Mouse (Mus musculus): ENCODE results near the gene Zdhhc19. TPM values are rescaled to one million over a fixed set of nuclear protein-coding genes. Genes with fewer than 3 reads are reported as not detected.
"Not testable (repeated sequence)": the region's sequence is repeated elsewhere in the genome, so short reads cannot be mapped to it uniquely, and the experiment has no call there.

Zdhhc19 gene
- polyA plus RNA-seq, 1 experiment from 2014 or later = not detected

- no peak; the same call in 1 of the 2 replicates for ATAC-seq (ENCODE audit: extremely low read depth, insufficient number of reproducible peaks, low FRiP score, low TSS enrichment)
These were observed 8.6 kb upstream of the Zdhhc19 start, which contains the start of gene Slc51a for GRCm38 (mm10) chr16:32487234-32488111. Slc51a (minus strand) TSS chr16:32487879.

GRCm38 (mm10) chr16:32488939-32489338, 7.1 kb upstream of the Zdhhc19 start:
- ATAC-seq (ENCODE audit: extremely low read depth, insufficient number of reproducible peaks, low FRiP score, low TSS enrichment) = no peak
- no peaks in the 10 kb centered on the region for H3K9me3 ChIP-seq
- no peak overlapping the region for H3K27ac ChIP-seq (replicated peaks)
- no peak overlapping the region for H3K4me2 ChIP-seq
- no peak overlapping the region for H3K9ac ChIP-seq
- H3K36me3 ChIP-seq = no peaks in the 10 kb centered on the region
- peaks cover 36% of the 10 kb centered on the region for H3K4me1 ChIP-seq
- 89% methylated on average over 3 of the region's 3 CpGs for WGBS
- peaks cover 5% of the 10 kb centered on the region for H3K27me3 ChIP-seq (replicated peaks)
- H3K4me3 ChIP-seq = no peak overlapping the region

More at GRCm38 (mm10) chr16:32487234-32488111, 8.6 kb upstream of the Zdhhc19 start, which contains the start of gene Slc51a:
- Histone ChIP-seq H3K9ac (no peak within 1 kb of the TSS), H3K4me1 (peaks cover 37% of the 10 kb centered on the region), H3K9me3 (no peaks in the 10 kb centered on the region), H3K27me3 (replicated peaks) (peaks cover 15% of the 10 kb centered on the region), H3K4me2 (peak within 1 kb of the TSS; percentile 51), H3K27ac (replicated peaks) (peak within 1 kb of the TSS; percentile 78), H3K36me3 (no peaks in the 10 kb centered on the region), H3K4me3 (no peak within 1 kb of the TSS)
- WGBS = 23% methylated on average over 15 of the region's 15 CpGs

DNA sequence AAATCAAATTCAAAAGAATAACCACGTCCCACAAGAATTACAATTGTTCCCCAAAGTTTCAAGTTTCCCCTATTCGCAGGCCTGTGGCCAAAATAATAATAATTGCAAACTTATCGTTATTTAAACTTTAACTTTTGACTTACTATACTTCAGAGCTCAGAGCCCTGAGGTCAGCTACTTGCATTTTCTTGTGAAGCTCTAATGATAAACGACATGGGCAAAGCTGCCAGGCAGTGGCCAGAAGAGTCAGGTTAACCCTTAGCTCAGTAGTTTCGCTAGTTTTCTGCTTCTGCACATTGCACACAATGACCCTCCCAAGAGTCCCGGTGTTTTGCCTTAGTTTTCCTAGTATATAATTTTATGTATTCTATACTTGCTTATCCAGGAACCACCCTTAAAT, 1.7 kb upstream of the Zdhhc19 start:
- not testable (repeated sequence) for ATAC-seq (ENCODE audit: extremely low read depth, insufficient number of reproducible peaks, low FRiP score, low TSS enrichment); H3K36me3 ChIP-seq; H3K4me2 ChIP-seq; H3K4me3 ChIP-seq; H3K9ac ChIP-seq; H3K9me3 ChIP-seq; H3K4me1 ChIP-seq; H3K27ac ChIP-seq (replicated peaks)
- 66% methylated on average over 6 of the region's 6 CpGs for WGBS
- peaks cover 16% of the 10 kb centered on the region for H3K27me3 ChIP-seq (replicated peaks)

GRCm38 (mm10) chr16:32498996-32499395, 2.9 kb downstream of the Zdhhc19 start:
- no peak for ATAC-seq (ENCODE audit: extremely low read depth, insufficient number of reproducible peaks, low FRiP score, low TSS enrichment)
- H3K9me3 ChIP-seq = no peaks in the 10 kb centered on the region
- no peaks in the 10 kb centered on the region for H3K36me3 ChIP-seq
- 55% methylated on average over 13 of the region's 13 CpGs for WGBS
- H3K4me1 ChIP-seq = peaks cover 4% of the 10 kb centered on the region; the same call in 1 of the 2 replicates
- no peak overlapping the region for H3K9ac ChIP-seq
- H3K4me3 ChIP-seq = no peak overlapping the region
- peaks cover 49% of the 10 kb centered on the region for H3K27me3 ChIP-seq (replicated peaks)
- no peak overlapping the region for H3K27ac ChIP-seq (replicated peaks)
- peak overlapping the region; percentile 75; the same call in 1 of the 2 replicates for H3K4me2 ChIP-seq

DNA sequence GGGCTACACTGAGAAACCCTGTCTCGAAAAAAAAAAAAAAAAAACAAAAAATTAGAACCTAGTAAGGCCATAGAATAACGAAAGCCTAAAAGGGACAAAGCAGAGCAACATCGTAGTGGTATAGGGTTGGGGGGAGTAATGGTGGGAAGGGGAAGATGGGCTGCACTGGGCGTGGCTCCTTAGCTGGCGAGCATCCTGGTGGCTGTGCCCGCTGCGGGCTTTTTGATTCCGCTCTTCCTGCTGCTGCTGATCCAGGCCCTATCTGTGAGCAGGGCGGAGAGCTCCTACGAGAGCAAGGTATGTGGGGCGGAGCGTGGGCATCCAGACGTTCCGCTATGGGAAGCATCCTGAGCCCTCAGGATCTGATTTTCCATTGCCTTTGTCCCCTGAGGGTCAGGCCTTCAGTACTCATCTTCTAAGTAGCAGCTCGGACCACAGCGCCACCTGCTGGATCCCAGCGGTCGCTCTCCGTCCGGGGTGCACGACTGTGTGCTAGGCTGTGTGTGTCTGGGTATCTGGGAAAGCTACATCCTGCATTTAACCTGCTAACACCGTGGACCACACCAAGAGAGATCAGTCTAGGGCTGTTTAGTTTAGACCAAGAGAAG, 3.5 kb downstream of the Zdhhc19 start:
- 8% methylated on average over 22 of the region's 22 CpGs for WGBS
- H3K27ac ChIP-seq (replicated peaks) = no peak overlapping the region
- peak overlapping the region; percentile 80 for H3K9ac ChIP-seq
- H3K4me1 ChIP-seq = peaks cover 4% of the 10 kb centered on the region; the same call in 1 of the 2 replicates
- peak overlapping the region; percentile 47 for H3K4me3 ChIP-seq
- H3K27me3 ChIP-seq (replicated peaks) = peaks cover 53% of the 10 kb centered on the region
- no peaks in the 10 kb centered on the region for H3K36me3 ChIP-seq
- ATAC-seq (ENCODE audit: extremely low read depth, insufficient number of reproducible peaks, low FRiP score, low TSS enrichment) = peak; percentile 74
- peak overlapping the region; percentile 75 for H3K4me2 ChIP-seq
- no peaks in the 10 kb centered on the region for H3K9me3 ChIP-seq

- H3K36me3 ChIP-seq = no peaks in the 10 kb centered on the region
- H3K4me1 ChIP-seq = peaks cover 4% of the 10 kb centered on the region; the same call in 1 of the 2 replicates
- H3K9me3 ChIP-seq = no peaks in the 10 kb centered on the region
- ATAC-seq (ENCODE audit: extremely low read depth, insufficient number of reproducible peaks, low FRiP score, low TSS enrichment) = no peak
- H3K4me2 ChIP-seq = no peak overlapping the region
- no peak overlapping the region for H3K4me3 ChIP-seq
- WGBS = 78% methylated on average over 7 of the region's 7 CpGs
- H3K27ac ChIP-seq (replicated peaks) = no peak overlapping the region
- no peak overlapping the region for H3K9ac ChIP-seq
- peaks cover 69% of the 10 kb centered on the region for H3K27me3 ChIP-seq (replicated peaks)
These were observed 5.4 kb downstream of the Zdhhc19 start for GRCm38 (mm10) chr16:32501459-32501858.

- Histone ChIP-seq H3K27me3 (replicated peaks) (peaks cover 66% of the 10 kb centered on the region), H3K9me3 (no peaks in the 10 kb centered on the region), H3K4me2 (no peak overlapping the region), H3K4me1 (peaks cover 10% of the 10 kb centered on the region), H3K36me3 (no peaks in the 10 kb centered on the region), H3K4me3 (no peak overlapping the region), H3K9ac (no peak overlapping the region), H3K27ac (replicated peaks) (no peak overlapping the region)
- ATAC-seq (ENCODE audit: extremely low read depth, insufficient number of reproducible peaks, low FRiP score, low TSS enrichment) = no peak
- WGBS = 85% methylated on average over 12 of the region's 12 CpGs
These were observed 6.7 kb downstream of the Zdhhc19 start for GRCm38 (mm10) chr16:32502621-32503335.

DNA sequence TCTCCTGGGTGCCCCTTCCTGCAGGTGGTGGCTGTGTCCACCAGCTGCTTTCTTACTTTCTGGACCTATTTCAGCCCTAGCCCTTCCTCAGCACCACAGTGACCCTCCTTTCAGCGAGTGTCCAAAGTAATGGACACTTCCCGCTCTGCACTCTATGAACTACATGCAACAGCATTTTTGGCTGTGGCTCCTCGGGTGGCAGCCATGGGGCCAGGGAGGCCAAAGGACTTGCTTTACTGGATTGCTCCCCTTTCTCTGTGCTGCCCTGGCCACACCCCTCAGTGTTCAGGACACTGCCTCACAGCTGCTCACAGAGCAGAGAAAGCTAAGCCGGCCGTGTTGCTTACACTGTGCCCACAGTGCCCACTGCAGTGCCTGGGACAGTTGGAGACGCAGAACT, 7.6 kb downstream of the Zdhhc19 start:
- no peak overlapping the region for H3K27ac ChIP-seq (replicated peaks)
- ATAC-seq (ENCODE audit: extremely low read depth, insufficient number of reproducible peaks, low FRiP score, low TSS enrichment) = no peak
- no peak overlapping the region for H3K4me2 ChIP-seq
- no peaks in the 10 kb centered on the region for H3K36me3 ChIP-seq
- H3K4me1 ChIP-seq = peaks cover 19% of the 10 kb centered on the region
- H3K9ac ChIP-seq = no peak overlapping the region
- H3K4me3 ChIP-seq = no peak overlapping the region
- WGBS = 81% methylated on average over 6 of the region's 6 CpGs
- peaks cover 60% of the 10 kb centered on the region for H3K27me3 ChIP-seq (replicated peaks)
- H3K9me3 ChIP-seq = no peaks in the 10 kb centered on the region

- peaks cover 42% of the 10 kb centered on the region for H3K4me1 ChIP-seq
- no peaks in the 10 kb centered on the region for H3K9me3 ChIP-seq
- H3K27me3 ChIP-seq (replicated peaks) = peaks cover 44% of the 10 kb centered on the region
- no peaks in the 10 kb centered on the region for H3K36me3 ChIP-seq
- WGBS = 78% methylated on average over 8 of the region's 8 CpGs
- H3K4me2 ChIP-seq = no peak overlapping the region
- no peak overlapping the region for H3K9ac ChIP-seq
- no peak overlapping the region for H3K27ac ChIP-seq (replicated peaks)
- no peak for ATAC-seq (ENCODE audit: extremely low read depth, insufficient number of reproducible peaks, low FRiP score, low TSS enrichment)
- no peak overlapping the region for H3K4me3 ChIP-seq
These were observed 10.2 kb downstream of the Zdhhc19 start for GRCm38 (mm10) chr16:32506298-32506697.

- 73% methylated on average over 7 of the region's 7 CpGs for WGBS
- H3K9me3 ChIP-seq = no peaks in the 10 kb centered on the region
- H3K4me2 ChIP-seq = no peak overlapping the region
- no peak overlapping the region for H3K27ac ChIP-seq (replicated peaks)
- no peaks in the 10 kb centered on the region for H3K36me3 ChIP-seq
- H3K4me1 ChIP-seq = peaks cover 46% of the 10 kb centered on the region
- no peak overlapping the region for H3K4me3 ChIP-seq
- peaks cover 38% of the 10 kb centered on the region for H3K27me3 ChIP-seq (replicated peaks)
- ATAC-seq (ENCODE audit: extremely low read depth, insufficient number of reproducible peaks, low FRiP score, low TSS enrichment) = no peak
- H3K9ac ChIP-seq = no peak overlapping the region
These were observed 10.8 kb downstream of the Zdhhc19 start for GRCm38 (mm10) chr16:32506868-32507267.

GRCm38 (mm10) chr16:32507407-32507806, 11.3 kb downstream of the Zdhhc19 start:
- H3K4me3 ChIP-seq = no peak overlapping the region
- peak overlapping the region; percentile 50; the same call in 1 of the 2 replicates for H3K4me2 ChIP-seq
- peak overlapping the region; percentile 92; the same call in 1 of the 2 replicates for H3K27ac ChIP-seq (replicated peaks)
- H3K27me3 ChIP-seq (replicated peaks) = peaks cover 36% of the 10 kb centered on the region
- H3K9ac ChIP-seq = no peak overlapping the region
- H3K9me3 ChIP-seq = no peaks in the 10 kb centered on the region
- no peaks in the 10 kb centered on the region for H3K36me3 ChIP-seq
- WGBS = 17% methylated on average over 9 of the region's 9 CpGs
- H3K4me1 ChIP-seq = peaks cover 50% of the 10 kb centered on the region
- no peak for ATAC-seq (ENCODE audit: extremely low read depth, insufficient number of reproducible peaks, low FRiP score, low TSS enrichment)

Data from heart, embryonic 13.5 days (tissue).